Mouse (Mus musculus): ENCODE results near the gene Slc22a15.

DNA sequence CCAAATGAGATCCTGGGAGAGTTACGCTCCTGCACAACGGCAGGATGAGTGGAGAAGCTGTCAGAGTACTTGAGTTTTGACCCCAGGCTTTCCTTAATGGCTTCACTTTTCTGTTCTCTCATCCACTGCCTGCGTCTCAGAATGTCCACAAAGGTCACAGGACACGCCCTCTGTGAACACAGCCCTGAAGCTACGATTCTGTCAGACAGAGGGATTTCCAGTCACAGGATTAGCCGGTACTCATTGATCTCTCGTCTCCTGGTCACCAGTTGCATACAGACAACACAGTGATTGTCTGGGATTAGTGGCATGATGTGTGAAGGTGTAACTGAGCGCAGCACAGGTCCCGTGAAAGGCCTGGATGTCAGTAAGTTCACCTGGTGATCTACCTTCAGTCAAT, 39.2 kb upstream of the Slc22a15 start:
- TF ChIP-seq MAFK (IDR thresholded peaks at IDR 0.05; ENCODE audit: insufficient read depth, low read depth, low read length) (no peak), ZNF384 (IDR thresholded peaks at IDR 0.05; ENCODE audit: low read depth, low read length) (no peak), HCFC1 (IDR thresholded peaks at IDR 0.05; ENCODE audit: borderline replicate concordance, insufficient read depth, low read length) (no peak), CHD2 (IDR thresholded peaks at IDR 0.05; ENCODE audit: low read depth, low read length) (no peak), ZC3H11A (IDR thresholded peaks at IDR 0.05; ENCODE audit: borderline replicate concordance, low read depth, low read length) (no peak)
